Mouse (Mus musculus) heart, embryonic 15.5 days (tissue): ENCODE results near the gene A530084C06Rik. TPM values are rescaled to one million over a fixed set of nuclear protein-coding genes. Genes with fewer than 3 reads are reported as not detected.

ENCODE experiments used
- ATAC-seq: fragments of 200-750 bp; cut with Nextera tagmentation; replicated peaks from 2 replicates; pipeline ENCODE4 v1.8.0; 2017; ENCODE audit warnings: low read depth, moderate TSS enrichment; ENCODE audit not compliant: insufficient number of reproducible peaks, insufficient read depth, low FRiP score
- H3K27ac ChIP-seq: fragments of 300-500 bp; sonication (generic); 2 replicates; pipeline ENCODE4 v1.5.1; 2015; ENCODE audit warnings: mild to moderate bottlenecking, inconsistent platforms
- H3K27me3 ChIP-seq: fragments of 300-500 bp; sonication (generic); 2 replicates; pipeline ENCODE4 v1.6.1; 2015; ENCODE audit warnings: inconsistent platforms
- H3K36me3 ChIP-seq: fragments of 300-500 bp; sonication (generic); 2 replicates; pipeline ENCODE4 v1.6.1; 2015; ENCODE audit warnings: mild to moderate bottlenecking, inconsistent platforms
- H3K4me1 ChIP-seq: fragments of 300-500 bp; sonication (generic); replicated peaks from 2 replicates; pipeline ENCODE4 v1.6.1; 2015; ENCODE audit warnings: inconsistent platforms
- H3K4me2 ChIP-seq: fragments of 300-500 bp; sonication (generic); 2 replicates; pipeline ENCODE4 v1.6.1; 2015; ENCODE audit warnings: inconsistent platforms, mild to moderate bottlenecking, moderate library complexity
- H3K4me3 ChIP-seq: fragments of 300-500 bp; sonication (generic); 2 replicates; pipeline ENCODE4 v1.5.1; 2015; ENCODE audit warnings: mild to moderate bottlenecking, inconsistent platforms
- H3K9ac ChIP-seq: fragments of 300-500 bp; sonication (generic); 2 replicates; pipeline ENCODE4 v1.6.1; 2015; ENCODE audit warnings: mild to moderate bottlenecking, inconsistent platforms
- H3K9me3 ChIP-seq: fragments of 300-500 bp; sonication (generic); replicated peaks from 2 replicates; pipeline ENCODE4 v1.6.1; 2016; ENCODE audit warnings: inconsistent platforms
- WGBS: fragments of 180-500 bp; shearing (Covaris S2); methylation state at CpG from one replicate; pipeline ENCODE4 v1.1.7; 2015; ENCODE audit warnings: mixed read lengths; 5-methylcytosine and 5-hydroxymethylcytosine counted together
- polyA plus RNA-seq: library from polyadenylated mRNA; unstranded; fragments of >200 nt; fragmentation: Nextera tagmentation; extraction: Ambion mirVana; gene quantifications from 2 replicates; pipeline ENCODE4 v1.2.1, GENCODE M21; 2015

The A530084C06Rik gene
- polyA plus RNA-seq, 1 experiment from 2014 or later = not detected

- Histone ChIP-seq H3K4me1 (no peaks in the 10 kb centered on the region), H3K4me3 (no peak overlapping the region), H3K9ac (no peak overlapping the region), H3K9me3 (no peaks in the 10 kb centered on the region), H3K4me2 (no peak overlapping the region), H3K27me3 (peaks cover 3% of the 10 kb centered on the region; the same call in 1 of the 2 replicates), H3K36me3 (no peaks in the 10 kb centered on the region), H3K27ac (no peak overlapping the region)
- 48% methylated on average over 8 of the region's 8 CpGs for WGBS
- no peak for ATAC-seq
Measured at GRCm38 (mm10) chr13:31531651-31532061, 27.5 kb downstream of the A530084C06Rik start.

- H3K9me3 ChIP-seq = no peaks in the 10 kb centered on the region
- H3K9ac ChIP-seq = no peak overlapping the region
- no peaks in the 10 kb centered on the region for H3K36me3 ChIP-seq
- no peak overlapping the region for H3K4me3 ChIP-seq
- H3K4me1 ChIP-seq = no peaks in the 10 kb centered on the region
- H3K27me3 ChIP-seq = peaks cover 3% of the 10 kb centered on the region; the same call in 1 of the 2 replicates
- no peak overlapping the region for H3K4me2 ChIP-seq
- H3K27ac ChIP-seq = no peak overlapping the region
- 52% methylated on average over 5 of the region's 5 CpGs for WGBS
- ATAC-seq = no peak
Measured at GRCm38 (mm10) chr13:31531186-31531585, 27.9 kb downstream of the A530084C06Rik start.

- 52% methylated on average over 4 of the region's 4 CpGs for WGBS
- Histone ChIP-seq H3K27me3 (peaks cover 6% of the 10 kb centered on the region; the same call in 1 of the 2 replicates), H3K9me3 (no peaks in the 10 kb centered on the region), H3K4me1 (0 out of 2 replicates have a peak, but pooled peaks cover 5% of the 10 kb centered on the region), H3K9ac (no peak overlapping the region), H3K27ac (no peak overlapping the region), H3K36me3 (no peaks in the 10 kb centered on the region), H3K4me2 (no peak overlapping the region), H3K4me3 (no peak overlapping the region)
- no peak for ATAC-seq
Measured at GRCm38 (mm10) chr13:31524976-31525375, 34.2 kb downstream of the A530084C06Rik start.

GRCm38 (mm10) chr13:31518971-31519370 lies 40.2 kb downstream of the A530084C06Rik start:
- no peak overlapping the region for H3K9ac ChIP-seq
- no peaks in the 10 kb centered on the region for H3K36me3 ChIP-seq
- no peaks in the 10 kb centered on the region for H3K9me3 ChIP-seq
- H3K27me3 ChIP-seq = no peaks in the 10 kb centered on the region
- no peaks in the 10 kb centered on the region; the same call in 1 of the 2 replicates for H3K4me1 ChIP-seq
- H3K27ac ChIP-seq = no peak overlapping the region
- 74% methylated on average over 9 of the region's 9 CpGs for WGBS
- ATAC-seq = no peak
- H3K4me2 ChIP-seq = no peak overlapping the region
- H3K4me3 ChIP-seq = no peak overlapping the region

GRCm38 (mm10) chr13:31518411-31518886 lies 40.7 kb downstream of the A530084C06Rik start:
- Histone ChIP-seq H3K9ac (no peak overlapping the region), H3K36me3 (no peaks in the 10 kb centered on the region), H3K9me3 (no peaks in the 10 kb centered on the region), H3K27me3 (no peaks in the 10 kb centered on the region), H3K4me2 (0 out of 2 replicates have a peak overlapping the region, but pooled peaks have one; percentile 21), H3K4me3 (no peak overlapping the region), H3K4me1 (no peaks in the 10 kb centered on the region; the same call in 1 of the 2 replicates), H3K27ac (peak overlapping the region; percentile 40; the same call in 1 of the 2 replicates)
- WGBS = 32% methylated on average over 10 of the region's 10 CpGs
- no peak for ATAC-seq

- Histone ChIP-seq H3K4me2 (no peak overlapping the region), H3K27ac (no peak overlapping the region), H3K36me3 (no peaks in the 10 kb centered on the region), H3K9me3 (no peaks in the 10 kb centered on the region), H3K4me3 (no peak overlapping the region), H3K4me1 (no peaks in the 10 kb centered on the region; the same call in 1 of the 2 replicates), H3K27me3 (no peaks in the 10 kb centered on the region), H3K9ac (no peak overlapping the region)
- WGBS = 85% methylated on average over 7 of the region's 7 CpGs
- no peak for ATAC-seq
Measured at GRCm38 (mm10) chr13:31515261-31515660, 43.9 kb downstream of the A530084C06Rik start.

GRCm38 (mm10) chr13:31506494-31507167 lies 52.5 kb downstream of the A530084C06Rik start:
- Histone ChIP-seq H3K27ac (no peak overlapping the region), H3K4me3 (no peak overlapping the region), H3K9ac (no peak overlapping the region), H3K9me3 (no peaks in the 10 kb centered on the region), H3K36me3 (no peaks in the 10 kb centered on the region), H3K27me3 (no peaks in the 10 kb centered on the region), H3K4me1 (no peaks in the 10 kb centered on the region), H3K4me2 (no peak overlapping the region)
- ATAC-seq = no peak
- WGBS = 56% methylated on average over 8 of the region's 8 CpGs

Other genes starting within 250 kb of the A530084C06Rik start
- 0.15 and 0.33 TPM in 2 replicates for gene Foxq1, start 3.2 kb downstream of the A530084C06Rik start, polyA plus RNA-seq
- gene Foxf2, start 66.5 kb upstream of the A530084C06Rik start, polyA plus RNA-seq = 0.64 and 1.7 TPM in 2 replicates
- gene Foxc1, start 247.3 kb upstream of the A530084C06Rik start, polyA plus RNA-seq = 1.9 and 2.2 TPM in 2 replicates